Mouse (Mus musculus) liver, adult 2 months (tissue): ENCODE measurements around the gene Ralgps1. TPM values are rescaled to one million over a fixed set of nuclear protein-coding genes. Genes with fewer than 3 reads are reported as not detected.

ENCODE experiments used
- DNase-seq: peaks from one replicate; pipeline ENCODE4 v3.0.0-alpha.2; 2011; ENCODE audit warnings: low read depth, low spot score; ENCODE audit errors: extremely low read depth
- H3K27ac ChIP-seq: fragments of 200-500 bp; replicated peaks from 2 replicates; pipeline ENCODE4 v1.5.1; 2012; ENCODE audit warnings: low read depth, mild to moderate bottlenecking, control low read depth, inconsistent platforms, low read length; ENCODE audit not compliant: insufficient read depth
- H3K27me3 ChIP-seq: fragments of 200-500 bp; 2 replicates; pipeline ENCODE4 v1.6.1; 2012; ENCODE audit warnings: mild to moderate bottlenecking, moderate library complexity, low read length, inconsistent platforms; ENCODE audit not compliant: control insufficient read depth, insufficient read depth
- H3K36me3 ChIP-seq: fragments of 200-500 bp; 2 replicates; pipeline ENCODE4 v1.6.1; 2012; ENCODE audit warnings: low read length, inconsistent platforms; ENCODE audit not compliant: control insufficient read depth, insufficient read depth
- H3K4me1 ChIP-seq: fragments of 200-500 bp; 2 replicates; pipeline ENCODE4 v1.6.1; 2011; ENCODE audit warnings: low read length; ENCODE audit not compliant: control insufficient read depth, insufficient read depth
- H3K4me3 ChIP-seq: fragments of 200-500 bp; 2 replicates; pipeline ENCODE4 v1.5.1; 2011; ENCODE audit warnings: low read depth, mild to moderate bottlenecking, control low read depth, low read length, moderate library complexity; ENCODE audit not compliant: insufficient read depth
- H3K79me2 ChIP-seq: fragments of 200-500 bp; 2 replicates; pipeline ENCODE4 v1.6.1; 2012; ENCODE audit warnings: inconsistent platforms, mild to moderate bottlenecking, low read length, moderate library complexity; ENCODE audit not compliant: control insufficient read depth, insufficient read depth
- H3K9ac ChIP-seq: fragments of 200-500 bp; 2 replicates; pipeline ENCODE4 v1.6.1; 2012; ENCODE audit warnings: low read depth, mild to moderate bottlenecking, control low read depth, inconsistent platforms, low read length
- CTCF ChIP-seq: fragments of 200-500 bp; IDR thresholded peaks from 2 replicates; pipeline ENCODE4 v1.5.1; 2011; ENCODE audit warnings: low read depth, low read length, control low read depth
- POLR2A ChIP-seq: fragments of 200-500 bp; IDR thresholded peaks from 2 replicates; pipeline ENCODE4 v1.6.1; 2011; ENCODE audit warnings: low read length, control low read depth; ENCODE audit not compliant: insufficient read depth; ENCODE audit errors: extremely low read depth
- WGBS: fragments of 180-500 bp; shearing (Covaris S2); methylation state at CpG from one replicate; pipeline ENCODE4 v1.1.7; 2018; 5-methylcytosine and 5-hydroxymethylcytosine counted together
- polyA plus RNA-seq: library from polyadenylated mRNA; depleted of rRNA; stranded (reverse); fragments of >200 nt; gene quantifications from 2 replicates; pipeline ENCODE4 v1.2.3, GENCODE M21; 2012
- total RNA-seq: library from RNA; depleted of rRNA; stranded (reverse); fragments of >200 nt; gene quantifications from 2 replicates; pipeline ENCODE4 v1.2.3, GENCODE M21; 2014

Gene Ralgps1
- total and polyA plus RNA-seq, 2 experiments = 2.6 to 3.3 TPM

- no peak for TF ChIP-seq CTCF
- TF ChIP-seq POLR2A = no peak
- H3K4me1 ChIP-seq = peaks cover 32% of the 10 kb centered on the region
- DNase-seq = no peak
- no peak overlapping the region for H3K4me3 ChIP-seq
- H3K27me3 ChIP-seq = no peaks in the 10 kb centered on the region
- H3K27ac ChIP-seq = 0 out of 2 replicates have a peak overlapping the region, but pooled peaks have one; percentile 42
- H3K9ac ChIP-seq = no peak overlapping the region
- H3K36me3 ChIP-seq = no peaks in the 10 kb centered on the region
- peaks cover 3% of the 10 kb centered on the region; the same call in 1 of the 2 replicates for H3K79me2 ChIP-seq
- WGBS = 94% methylated on average over 1 of the region's 1 CpGs
These were observed 2.8 kb downstream of the Ralgps1 start for GRCm38 (mm10) chr2:33368486-33368885.

DNA sequence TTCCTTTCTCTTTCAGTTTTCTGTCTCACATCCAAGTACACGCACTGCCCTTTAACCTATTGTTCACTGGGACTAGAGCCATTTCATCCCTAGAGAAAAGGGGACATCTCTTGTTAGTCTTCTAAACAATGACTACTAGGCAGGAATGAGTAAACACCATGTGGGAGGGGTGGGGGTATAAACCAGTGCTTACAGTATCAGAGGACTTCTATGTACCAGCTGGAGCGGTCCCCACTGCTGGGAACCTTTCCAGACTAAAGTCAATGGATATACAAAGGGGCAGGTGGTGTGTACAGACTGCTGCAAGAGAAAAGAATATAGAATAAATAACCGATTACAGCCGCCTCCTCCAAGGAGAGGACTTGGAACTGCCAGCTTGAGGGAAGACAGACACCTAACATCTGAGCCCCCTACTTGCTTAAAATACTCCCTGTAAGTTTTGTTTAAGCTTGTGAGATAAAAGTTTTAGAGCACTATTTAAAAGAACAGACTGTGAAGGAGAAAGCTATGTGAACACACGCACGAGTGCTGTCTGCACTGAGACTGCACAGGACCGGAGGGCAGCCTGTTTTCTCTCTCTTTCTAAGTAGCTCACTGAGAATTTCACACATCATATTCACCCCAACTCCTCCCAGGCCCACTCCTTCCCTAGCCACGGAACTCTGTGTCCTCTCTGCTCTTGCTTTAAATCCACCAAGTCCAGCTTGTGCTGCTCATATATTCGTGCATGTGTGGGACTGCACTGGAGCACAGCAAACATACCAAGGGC lies 5.4 kb downstream of the Ralgps1 start:
- H3K4me3 ChIP-seq = no peak overlapping the region
- no peaks in the 10 kb centered on the region for H3K36me3 ChIP-seq
- peaks cover 44% of the 10 kb centered on the region for H3K4me1 ChIP-seq
- no peaks in the 10 kb centered on the region for H3K27me3 ChIP-seq
- H3K9ac ChIP-seq = no peak overlapping the region
- TF ChIP-seq POLR2A (no peak), CTCF (no peak)
- 25% methylated on average over 9 of the region's 9 CpGs for WGBS
- peaks cover 3% of the 10 kb centered on the region; the same call in 1 of the 2 replicates for H3K79me2 ChIP-seq
- DNase-seq = peak; percentile 94
- peak overlapping the region; percentile 57 for H3K27ac ChIP-seq

DNA sequence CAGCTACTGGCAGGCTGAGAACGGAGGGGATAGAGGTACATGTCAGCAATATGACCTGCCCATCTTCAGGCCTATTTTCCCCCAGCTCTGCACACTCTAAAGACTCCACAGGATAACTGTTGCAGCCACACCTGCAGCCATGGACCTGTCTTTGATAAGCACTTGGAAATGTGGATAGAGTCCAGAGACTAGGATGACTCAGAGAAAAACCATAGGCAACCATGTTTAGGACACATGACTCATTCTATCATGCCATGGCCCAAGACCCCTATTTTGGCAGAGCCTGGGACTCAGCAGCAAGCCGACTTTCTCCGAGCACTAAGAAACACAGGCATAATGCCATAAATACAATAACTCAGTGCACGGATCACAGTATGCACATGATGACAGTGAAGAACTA lies 6.6 kb downstream of the Ralgps1 start:
- Histone ChIP-seq H3K9ac (no peak overlapping the region), H3K36me3 (no peaks in the 10 kb centered on the region), H3K4me3 (no peak overlapping the region), H3K4me1 (peaks cover 46% of the 10 kb centered on the region), H3K27me3 (no peaks in the 10 kb centered on the region), H3K27ac (no peak overlapping the region; the same call in none of the 2 replicates), H3K79me2 (peaks cover 4% of the 10 kb centered on the region; the same call in 1 of the 2 replicates)
- 92% methylated on average over 4 of the region's 4 CpGs for WGBS
- DNase-seq = peak; percentile 26
- TF ChIP-seq CTCF (no peak), POLR2A (no peak)

DNA sequence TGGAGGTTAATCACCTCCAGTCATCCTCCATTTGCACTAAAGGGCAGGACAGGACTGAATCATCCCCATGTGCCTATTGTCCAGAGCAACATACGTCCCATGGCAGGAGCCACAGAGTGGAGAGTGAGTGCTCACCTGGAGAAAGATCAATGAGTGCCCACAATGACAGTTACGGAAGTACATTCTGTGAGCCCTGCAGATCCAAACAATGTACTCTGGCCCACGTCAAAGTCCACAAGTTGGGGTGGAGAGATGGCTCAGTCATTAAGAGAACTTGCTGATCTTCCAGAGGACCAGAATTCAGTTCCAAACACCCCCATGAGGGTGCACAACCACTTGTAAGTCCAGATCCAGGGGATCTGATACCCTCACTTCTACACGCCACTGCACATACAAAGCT lies 7.4 kb downstream of the Ralgps1 start:
- Histone ChIP-seq H3K4me3 (no peak overlapping the region), H3K27ac (peak overlapping the region; percentile 51), H3K4me1 (peaks cover 46% of the 10 kb centered on the region), H3K36me3 (no peaks in the 10 kb centered on the region), H3K27me3 (no peaks in the 10 kb centered on the region), H3K9ac (no peak overlapping the region), H3K79me2 (peaks cover 8% of the 10 kb centered on the region; the same call in 1 of the 2 replicates)
- 39% methylated on average over 4 of the region's 4 CpGs for WGBS
- TF ChIP-seq POLR2A (no peak), CTCF (no peak)
- DNase-seq = peak; percentile 92

DNA sequence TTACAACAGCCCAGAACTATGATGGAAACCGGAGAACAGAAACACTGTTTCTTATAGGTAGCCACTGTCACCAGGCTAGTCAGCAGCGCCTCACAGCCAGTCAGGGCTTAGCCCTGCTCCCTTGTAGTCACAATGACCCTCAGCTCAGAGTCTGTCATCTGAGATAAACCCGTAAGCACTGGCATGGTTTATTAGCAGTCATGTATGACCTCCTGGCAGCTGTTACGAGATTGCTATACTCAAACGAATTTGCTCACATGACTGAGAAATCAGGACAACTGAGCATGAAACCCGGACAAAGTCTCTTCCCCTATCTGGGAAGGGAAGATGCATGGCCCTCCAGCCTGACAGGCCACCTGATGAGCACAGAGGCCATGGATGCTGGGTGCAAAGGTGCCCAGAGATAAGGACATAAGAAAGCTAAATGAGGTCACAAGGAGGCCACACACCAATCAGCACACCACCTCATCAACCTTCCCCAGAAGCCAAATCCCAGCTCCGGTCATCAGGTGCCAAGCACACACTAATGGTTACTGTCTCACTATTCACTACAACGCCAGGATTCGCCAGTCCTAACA lies 10.1 kb downstream of the Ralgps1 start:
- peaks cover 8% of the 10 kb centered on the region; the same call in 1 of the 2 replicates for H3K79me2 ChIP-seq
- no peaks in the 10 kb centered on the region for H3K27me3 ChIP-seq
- WGBS = 47% methylated on average over 9 of the region's 9 CpGs
- peak overlapping the region; percentile 36 for H3K27ac ChIP-seq
- H3K36me3 ChIP-seq = no peaks in the 10 kb centered on the region
- no peak overlapping the region for H3K4me3 ChIP-seq
- peaks cover 41% of the 10 kb centered on the region for H3K4me1 ChIP-seq
- peak; percentile 89 for DNase-seq
- TF ChIP-seq POLR2A (no peak), CTCF (no peak)
- no peak overlapping the region for H3K9ac ChIP-seq
